Mouse (Mus musculus): Measurements from ENCODE around the gene 5430419D17Rik.

GRCm38 (mm10) chr7:131130021-131130420 lies 44.2 kb upstream of the 5430419D17Rik start:
- TF ChIP-seq USF1 (IDR thresholded peaks at IDR 0.05; ENCODE audit: low read depth) (no peak), MAX (IDR thresholded peaks at IDR 0.05; ENCODE audit: low read depth) (no peak)
